Mouse (Mus musculus) brain, embryonic 14.5 days (tissue): ENCODE measurements around the gene Arhgef7. TPM values are rescaled to one million over a fixed set of nuclear protein-coding genes. Genes with fewer than 3 reads are reported as not detected.

Experiments used
- DNase-seq: peaks from one replicate; pipeline ENCODE4 v3.0.0-alpha.2; 2011; ENCODE audit warnings: low read depth
- CTCF ChIP-seq: fragments of 200-500 bp; IDR thresholded peaks from 2 replicates; pipeline ENCODE4 v1.5.1; 2012; ENCODE audit warnings: inconsistent platforms, mild to moderate bottlenecking, moderate library complexity, borderline replicate concordance; ENCODE audit not compliant: insufficient read depth, insufficient read length; ENCODE audit errors: extremely low read depth
- POLR2A ChIP-seq: fragments of 200-500 bp; IDR thresholded peaks from 2 replicates; pipeline ENCODE4 v1.6.1; 2012; ENCODE audit warnings: mild to moderate bottlenecking, inconsistent platforms, borderline replicate concordance; ENCODE audit not compliant: poor library complexity, insufficient read depth, insufficient read length, severe bottlenecking; ENCODE audit errors: extremely low read depth
- polyA plus RNA-seq: library from polyadenylated mRNA; depleted of rRNA; stranded (reverse); fragments of >200 nt; gene quantifications from 2 replicates; pipeline ENCODE4 v1.2.3, GENCODE M21; 2012

Arhgef7 gene
- polyA plus RNA-seq, 1 experiment: 124 TPM

- peak; percentile 22 for DNase-seq
- TF ChIP-seq CTCF (no peak), POLR2A (no peak)
Measured at GRCm38 (mm10) chr8:11730271-11730940, 2.9 kb downstream of the Arhgef7 start.

DNA sequence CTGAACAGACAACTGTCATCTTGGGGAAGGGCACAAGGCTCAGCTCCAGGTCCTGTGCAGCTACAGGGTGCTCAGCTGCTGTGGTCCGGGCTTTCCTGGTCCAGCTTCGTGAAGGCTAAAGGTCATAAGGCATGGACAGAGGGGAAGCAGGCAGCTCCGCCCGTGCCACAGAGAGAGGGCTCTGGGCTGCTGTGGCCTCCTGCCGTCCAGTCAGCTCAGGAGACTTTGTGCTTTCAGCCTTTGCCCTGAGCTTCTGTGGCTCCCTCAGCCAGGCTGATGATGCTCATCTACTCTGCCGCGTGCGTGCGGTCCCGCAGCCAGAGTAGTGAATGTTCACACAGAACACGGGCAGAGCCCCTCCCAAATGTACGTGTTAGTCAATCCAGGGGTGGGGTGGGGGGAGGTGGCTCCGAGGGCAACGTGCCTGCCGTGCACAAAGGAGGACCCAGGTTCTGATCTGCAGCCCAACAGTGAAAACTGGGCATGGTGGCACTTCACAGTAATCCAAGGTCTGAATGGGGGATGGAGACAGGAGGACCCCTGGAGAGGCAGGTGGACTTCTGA, 8.2 kb downstream of the Arhgef7 start:
- no peak for TF ChIP-seq POLR2A
- TF ChIP-seq CTCF: no peak
- DNase-seq: no peak

GRCm38 (mm10) chr8:11737096-11737495, 9.6 kb downstream of the Arhgef7 start:
- DNase-seq: no peak
- TF ChIP-seq POLR2A (no peak), CTCF (no peak)

DNA sequence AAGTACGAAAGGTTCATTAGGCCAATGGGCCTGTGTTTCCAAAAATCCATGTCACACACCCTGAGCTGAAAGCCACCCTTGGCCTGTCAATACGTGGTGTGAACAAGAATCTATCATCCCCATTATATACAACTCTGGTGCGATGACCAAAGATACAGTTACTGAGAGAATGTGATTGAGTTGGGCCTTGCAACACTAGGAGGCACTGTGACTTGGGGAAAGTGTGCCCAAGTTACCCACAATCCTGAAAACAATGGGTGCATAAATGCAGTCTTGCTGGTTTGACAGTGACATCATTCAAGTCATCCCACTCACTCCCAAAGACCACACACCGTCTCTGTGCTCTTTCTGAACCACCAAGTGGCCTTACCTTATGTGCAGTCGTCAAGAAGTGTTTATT, 11.6 kb downstream of the Arhgef7 start:
- TF ChIP-seq CTCF: no peak
- no peak for TF ChIP-seq POLR2A
- no peak for DNase-seq

DNA sequence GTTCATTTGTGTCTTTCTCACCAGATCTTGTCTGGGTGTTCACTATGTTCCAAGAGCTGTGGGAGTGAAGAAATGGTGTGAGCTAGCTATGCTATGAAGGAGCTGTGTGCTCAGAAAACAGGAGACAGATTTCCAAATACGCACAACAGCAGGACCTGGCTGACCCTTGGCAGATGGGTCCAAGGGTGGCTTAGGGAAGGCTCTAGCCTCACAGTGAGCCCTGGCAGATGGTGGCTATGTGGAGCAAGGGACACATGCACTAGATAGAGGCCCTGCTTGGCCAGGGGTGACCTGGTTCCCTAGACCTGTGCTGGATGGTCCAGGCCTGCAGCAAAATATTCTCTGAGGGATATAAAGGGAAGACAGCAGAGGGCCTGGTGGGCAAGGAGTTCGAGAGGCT, 13.3 kb downstream of the Arhgef7 start:
- no peak for DNase-seq
- no peak for TF ChIP-seq POLR2A

- DNase-seq: no peak
- TF ChIP-seq POLR2A (no peak), CTCF (no peak)
Measured at GRCm38 (mm10) chr8:11743580-11743979, 16.1 kb downstream of the Arhgef7 start.

GRCm38 (mm10) chr8:11746850-11747600, 19.5 kb downstream of the Arhgef7 start:
- TF ChIP-seq CTCF (no peak), POLR2A (no peak)
- DNase-seq: no peak

DNA sequence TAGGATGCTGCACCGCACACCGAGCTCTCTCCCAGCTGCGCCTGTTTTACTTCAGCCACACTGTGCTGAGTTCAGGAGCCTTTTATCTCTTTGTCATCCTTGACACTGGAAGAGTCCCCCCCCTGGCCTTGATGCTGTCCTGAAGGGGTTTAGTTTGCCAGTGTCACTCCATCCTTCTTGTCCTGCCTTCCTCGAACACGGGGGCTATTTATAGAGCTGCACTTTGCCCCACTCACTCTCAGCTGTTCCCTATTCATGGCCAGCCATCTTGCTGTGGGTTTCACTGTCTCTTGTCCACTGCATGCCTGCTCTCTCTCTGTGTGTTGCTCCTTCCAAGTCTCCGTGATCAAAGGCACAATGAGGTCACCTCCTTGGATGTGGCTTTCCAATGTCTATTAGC, 22.0 kb downstream of the Arhgef7 start:
- DNase-seq: no peak
- TF ChIP-seq CTCF (no peak), POLR2A (no peak)

DNA sequence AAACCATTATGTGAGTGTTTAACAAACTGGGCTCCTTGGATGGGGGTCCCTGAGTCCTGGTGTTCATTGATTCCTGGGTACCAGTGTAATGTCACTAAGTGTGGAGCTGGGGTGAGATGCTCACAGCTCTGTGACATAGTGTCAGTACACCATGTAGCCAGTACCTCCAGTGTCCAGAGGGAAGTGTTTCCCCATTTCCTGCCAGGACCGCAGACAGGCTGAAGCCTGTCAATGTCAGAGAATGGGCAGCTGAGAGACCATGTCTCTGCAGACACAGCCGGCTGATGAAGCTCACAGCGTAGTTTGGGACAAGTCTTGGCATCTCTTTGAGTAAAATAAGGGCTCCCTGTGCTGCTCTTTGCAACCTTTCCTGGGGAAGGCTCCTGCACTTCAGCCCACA, 24.8 kb downstream of the Arhgef7 start:
- TF ChIP-seq CTCF (no peak), POLR2A (no peak)
- DNase-seq: no peak

DNA sequence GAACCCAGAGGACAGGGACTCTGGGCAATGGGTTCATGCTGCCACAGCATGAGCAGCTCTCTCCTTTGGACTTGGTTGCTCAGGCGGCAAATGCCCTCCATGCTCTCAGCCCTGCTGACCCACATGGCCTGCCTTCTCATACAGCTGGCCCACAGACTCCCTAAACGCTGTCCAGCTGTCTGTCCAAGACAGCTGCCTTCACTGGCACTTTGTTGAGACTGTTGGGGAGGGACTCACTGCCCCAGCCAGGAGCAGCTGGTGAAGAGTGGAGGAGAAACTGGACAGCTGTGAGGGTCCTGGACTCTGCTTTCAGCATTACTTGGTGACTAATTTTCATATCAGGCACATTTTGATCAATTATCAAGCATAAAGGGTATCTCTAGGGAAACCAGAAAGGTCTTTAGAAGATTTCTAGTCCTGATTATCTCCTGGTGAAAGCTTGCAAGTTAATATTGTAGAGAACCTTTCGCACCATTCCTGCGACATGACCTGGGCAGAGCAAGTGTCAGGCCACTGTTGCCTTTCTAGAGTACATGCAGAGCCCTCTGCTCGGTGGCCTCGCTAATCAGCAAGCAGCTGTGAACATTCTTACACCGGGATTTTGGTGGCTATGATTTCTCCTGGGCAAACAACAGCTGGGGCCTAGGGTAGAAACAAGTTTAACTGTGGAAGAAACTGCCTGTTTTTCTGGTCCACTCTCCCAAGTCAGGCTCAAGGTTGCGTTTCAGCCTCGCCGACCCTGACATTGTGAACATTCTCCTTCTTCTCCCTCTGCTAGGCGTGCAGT, 25.8 kb downstream of the Arhgef7 start:
- no peak for DNase-seq
- TF ChIP-seq POLR2A: no peak
- no peak for TF ChIP-seq CTCF

DNA sequence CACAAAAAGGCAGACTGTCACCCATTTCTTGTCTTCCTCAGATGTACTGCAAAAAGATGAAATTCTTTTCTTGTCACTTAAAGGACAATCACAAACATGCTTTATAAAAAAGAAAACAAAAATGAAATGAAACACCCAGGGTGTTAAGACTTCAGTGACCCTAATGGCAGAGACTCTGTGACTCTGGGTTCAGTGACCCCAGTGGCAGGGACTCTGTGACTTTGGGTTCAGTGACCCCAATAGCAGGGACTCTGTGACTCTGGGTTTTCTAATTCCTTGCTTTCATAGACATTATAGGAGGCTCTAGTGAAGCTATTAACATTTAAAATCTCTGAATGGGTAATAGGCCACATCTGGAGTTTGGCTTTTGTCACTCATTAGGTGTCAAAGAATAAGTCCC, 27.2 kb downstream of the Arhgef7 start:
- TF ChIP-seq POLR2A: no peak
- TF ChIP-seq CTCF: no peak
- no peak for DNase-seq
